Mouse (Mus musculus) erythroblast, adult 5-6 weeks (primary cell): ENCODE results near the gene Angel1. TPM values are rescaled to one million over a fixed set of nuclear protein-coding genes. Genes with fewer than 3 reads are reported as not detected.

Experiments used
- ATAC-seq: replicated peaks from 2 replicates; pipeline ENCODE4 v1.8.0; 2016; ENCODE audit warnings: moderate number of reproducible peaks, mild to moderate bottlenecking, moderate TSS enrichment, inconsistent platforms; ENCODE audit not compliant: poor library complexity, low FRiP score, severe bottlenecking
- total RNA-seq, 2 experiments: library from RNA; stranded (forward) in 1 of 2; stranded (reverse) in 1 of 2; fragments of 150-400 nt in 1 of 2; fragments of 200-764, 138-1000 nt in 1 of 2; gene quantifications; 2 replicates each; pipeline versions ENCODE4 v1.2.3 to v1.2.4; 2015 to 2017; ENCODE audit warnings: low replicate concordance in 2 of 2

Angel1 gene
- total RNA-seq, 2 experiments from 2014 or later, result 0.09 TPM; not detected in 1

DNA sequence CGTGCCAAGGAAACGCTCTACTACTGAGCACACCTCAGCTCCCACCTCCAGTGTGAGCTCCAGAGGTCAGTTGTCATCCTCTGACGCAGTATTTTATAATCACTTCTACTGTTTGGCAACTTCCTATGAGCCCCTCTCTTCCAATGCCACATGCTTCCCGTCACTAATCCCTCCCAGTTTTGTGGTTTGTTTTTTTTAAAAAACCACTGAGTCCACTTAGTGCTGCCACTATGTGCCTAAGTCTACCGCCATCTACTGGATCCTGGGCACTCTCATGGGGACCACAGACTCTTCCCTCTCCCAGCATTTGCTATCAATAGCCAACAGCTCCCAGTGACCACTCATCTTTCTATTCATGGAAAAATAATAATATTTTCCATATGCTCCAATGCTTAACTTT lies 12.2 kb downstream of the Angel1 start:
- no peak for ATAC-seq

DNA sequence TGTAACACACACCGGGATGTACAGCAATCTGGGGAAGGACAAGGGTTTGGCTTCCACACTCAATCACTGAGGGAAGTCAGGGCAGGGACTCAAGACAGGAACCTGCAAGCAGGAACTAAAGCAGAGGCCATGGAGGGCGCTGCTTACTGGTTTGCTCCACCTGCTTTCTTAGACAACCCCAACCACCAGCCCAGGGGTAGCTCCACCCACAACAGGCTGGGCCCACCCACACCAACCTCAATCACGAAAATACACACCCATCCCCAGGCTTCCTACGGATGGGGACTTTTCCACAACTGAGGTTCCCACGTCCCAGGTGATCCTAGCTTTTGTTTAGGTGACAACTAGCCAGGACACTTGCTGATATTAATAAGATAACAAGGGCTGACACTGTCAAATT lies 20.4 kb downstream of the Angel1 start:
- no peak for ATAC-seq

DNA sequence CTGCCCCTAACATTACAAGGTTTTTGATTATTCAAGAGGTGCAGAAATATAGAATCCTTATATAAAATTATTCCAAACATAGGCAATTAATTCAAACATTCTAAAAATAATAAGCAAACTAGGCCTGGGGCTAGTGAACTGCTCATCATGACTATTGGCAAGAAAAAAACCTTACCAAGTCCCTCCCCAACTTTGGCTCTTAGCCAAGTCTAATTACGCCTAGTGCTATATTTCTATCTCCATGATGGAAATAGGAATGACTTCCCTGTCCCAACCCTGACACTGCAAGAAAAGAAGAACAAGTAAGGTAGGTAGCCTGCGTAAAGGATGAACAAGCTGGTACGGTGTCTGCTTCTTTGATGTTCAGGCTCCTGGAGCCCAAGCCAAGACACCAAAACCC lies 23.6 kb downstream of the Angel1 start:
- no peak for ATAC-seq

DNA sequence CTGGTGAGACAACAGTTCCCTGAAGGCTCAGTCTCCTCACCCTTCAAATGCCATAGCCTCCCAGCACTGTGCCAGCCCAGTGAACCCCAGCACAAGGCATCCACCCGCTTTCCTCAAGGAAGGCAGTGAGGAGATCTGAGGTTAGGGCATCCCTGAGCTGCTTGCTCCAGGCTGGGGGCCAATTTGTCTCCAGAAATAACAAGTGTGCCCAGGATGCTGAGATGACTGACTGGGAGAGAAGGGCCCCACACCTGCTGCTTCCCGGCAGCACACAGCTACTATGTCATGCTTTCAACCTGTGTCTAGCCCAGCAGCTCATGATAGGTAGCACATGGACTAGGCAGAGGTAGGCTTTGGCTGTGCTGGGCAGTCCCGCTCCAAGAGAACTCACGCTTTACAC lies 24.8 kb downstream of the Angel1 start:
- ATAC-seq, result no peak

DNA sequence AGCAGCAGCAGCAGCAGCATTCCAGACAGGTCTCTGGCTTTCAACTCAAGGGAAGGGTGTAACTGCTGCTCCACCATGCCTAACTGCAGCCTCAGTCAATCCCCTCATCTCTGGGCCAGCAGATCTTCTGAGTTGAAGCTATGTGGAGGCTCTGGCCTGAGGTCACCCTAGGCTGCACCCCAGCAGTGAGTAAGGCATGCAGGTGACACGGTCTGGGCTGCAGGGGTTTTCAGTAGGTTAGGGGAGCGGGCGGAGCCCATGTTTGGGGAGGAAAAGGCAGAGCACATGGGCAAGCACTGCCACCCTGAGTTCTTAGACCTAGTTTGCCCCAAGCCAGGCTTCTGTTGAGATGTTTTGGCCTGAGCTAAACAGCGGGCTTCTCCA lies 25.3 kb downstream of the Angel1 start:
- no peak for ATAC-seq

DNA sequence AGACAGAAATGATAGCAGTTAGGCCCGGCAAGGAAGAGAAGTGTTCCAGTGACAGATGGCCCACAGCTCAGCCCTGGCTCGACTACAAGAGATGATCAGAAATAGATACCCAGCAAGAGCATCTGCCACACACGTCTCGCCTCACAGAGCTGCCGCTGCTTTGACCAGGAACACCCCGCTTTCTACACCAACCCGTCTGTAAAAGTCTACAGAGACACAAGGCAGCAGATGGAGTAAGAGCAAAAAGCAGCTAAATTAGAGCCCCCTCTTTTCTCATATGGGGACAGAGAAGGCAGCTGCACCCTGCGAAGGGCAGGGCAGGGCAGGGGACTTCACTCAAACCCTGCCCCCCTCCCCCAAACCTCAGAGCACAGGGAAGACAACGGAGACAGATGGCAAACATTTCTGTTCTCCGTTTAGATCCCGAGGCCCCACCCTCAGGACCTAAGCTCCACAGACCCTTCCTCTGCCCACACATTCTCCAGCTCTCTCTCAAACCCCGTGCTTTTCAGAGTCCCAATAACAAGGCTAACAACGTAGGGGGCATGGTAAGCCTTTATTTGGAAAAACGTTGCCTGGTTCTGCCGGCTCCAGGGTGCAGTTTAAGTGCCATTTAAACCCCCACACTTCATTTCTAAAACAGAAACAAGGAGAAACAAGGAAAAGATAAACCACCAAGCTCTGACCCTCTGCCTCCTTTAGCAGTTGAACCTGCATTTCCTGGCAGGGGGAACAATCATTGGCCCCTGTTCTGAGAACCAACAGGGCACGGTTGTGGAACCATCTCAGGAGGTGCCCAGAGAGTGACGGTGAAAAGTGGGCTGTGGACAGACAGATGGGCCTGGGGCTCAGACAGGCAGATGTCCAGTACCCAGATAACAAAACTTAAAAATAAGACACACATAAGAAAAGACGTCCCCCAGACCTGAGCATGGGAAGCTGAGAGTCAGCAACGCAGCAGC lies 26.0 kb downstream of the Angel1 start:
- no peak for ATAC-seq

DNA sequence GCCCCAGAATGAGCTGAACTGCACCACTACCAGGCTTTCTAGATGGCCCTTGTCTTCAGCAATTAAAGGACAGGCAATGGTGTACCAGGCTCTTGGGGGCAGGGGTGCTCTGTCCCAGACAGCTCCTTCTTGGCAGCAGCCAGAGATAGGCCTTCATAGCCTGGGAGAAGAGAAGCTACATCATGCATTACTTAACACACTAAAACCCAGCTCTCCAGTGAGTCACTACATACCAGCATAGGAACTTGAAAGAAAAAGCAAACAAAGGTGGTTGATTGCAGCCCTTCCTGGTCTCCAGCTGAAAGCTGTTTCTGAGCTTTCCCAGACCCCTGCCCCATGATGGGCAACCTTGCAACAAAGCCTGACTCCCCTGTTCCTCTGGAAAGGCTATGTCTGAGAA lies 27.7 kb downstream of the Angel1 start:
- ATAC-seq, result no peak

DNA sequence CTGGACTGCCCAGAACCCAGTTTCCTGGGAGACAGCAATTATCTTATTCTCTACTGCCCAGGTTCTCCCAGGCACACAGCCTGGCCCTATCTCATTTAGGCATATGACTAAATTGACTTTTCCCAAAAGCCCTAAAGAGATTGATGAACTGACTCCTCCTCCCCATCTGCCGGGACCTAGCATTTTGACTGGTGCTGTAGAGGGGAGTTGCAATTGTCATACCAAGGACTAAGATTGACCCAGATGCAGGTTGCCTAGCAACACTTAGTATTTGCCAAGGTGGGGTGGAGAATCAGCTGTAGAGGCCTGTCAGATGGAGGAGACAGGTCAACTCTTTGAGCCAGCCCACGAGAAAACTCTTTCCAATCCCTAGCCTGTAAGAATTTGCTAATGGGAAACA lies 28.3 kb downstream of the Angel1 start:
- ATAC-seq, result no peak

DNA sequence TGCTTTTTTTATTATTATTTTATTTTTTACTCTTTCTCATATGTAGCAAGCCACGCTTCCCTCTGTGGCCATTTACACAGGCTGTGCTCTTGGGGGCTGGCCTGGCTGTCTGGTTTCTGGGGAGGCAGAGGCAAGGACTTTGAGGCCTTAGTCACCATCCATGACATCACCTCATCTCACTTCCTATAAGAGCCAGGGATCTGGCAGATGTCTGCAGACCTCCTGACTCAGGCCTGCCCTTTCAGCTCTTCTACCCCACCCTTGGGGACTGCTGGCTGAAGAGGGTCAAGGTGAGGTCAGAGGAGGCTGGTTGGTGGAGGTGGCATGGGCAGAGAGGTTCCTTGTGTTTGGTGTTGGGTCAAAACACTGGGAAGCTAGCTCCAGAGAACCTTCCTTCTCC lies 31.8 kb downstream of the Angel1 start:
- no peak for ATAC-seq

DNA sequence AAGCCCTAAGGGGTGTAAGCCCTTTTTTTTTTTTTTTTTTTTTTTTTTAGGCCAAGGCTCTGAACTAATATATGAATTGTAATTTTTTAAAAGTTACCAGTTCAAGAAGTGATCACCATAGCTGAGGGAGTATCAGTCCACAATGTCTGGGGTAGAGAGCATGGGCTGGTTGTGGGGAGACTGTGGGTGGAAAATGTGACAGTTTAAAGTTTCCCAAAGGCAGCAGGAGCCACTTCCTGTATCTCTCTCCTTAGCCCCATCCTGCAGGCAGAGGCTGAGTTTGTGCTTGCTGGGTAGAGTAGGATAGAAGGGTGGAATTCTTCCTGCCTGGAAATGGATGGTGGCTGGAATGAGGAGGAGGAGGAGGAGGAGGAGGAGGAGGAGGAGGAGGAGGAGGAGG lies 32.9 kb downstream of the Angel1 start:
- no peak for ATAC-seq

DNA sequence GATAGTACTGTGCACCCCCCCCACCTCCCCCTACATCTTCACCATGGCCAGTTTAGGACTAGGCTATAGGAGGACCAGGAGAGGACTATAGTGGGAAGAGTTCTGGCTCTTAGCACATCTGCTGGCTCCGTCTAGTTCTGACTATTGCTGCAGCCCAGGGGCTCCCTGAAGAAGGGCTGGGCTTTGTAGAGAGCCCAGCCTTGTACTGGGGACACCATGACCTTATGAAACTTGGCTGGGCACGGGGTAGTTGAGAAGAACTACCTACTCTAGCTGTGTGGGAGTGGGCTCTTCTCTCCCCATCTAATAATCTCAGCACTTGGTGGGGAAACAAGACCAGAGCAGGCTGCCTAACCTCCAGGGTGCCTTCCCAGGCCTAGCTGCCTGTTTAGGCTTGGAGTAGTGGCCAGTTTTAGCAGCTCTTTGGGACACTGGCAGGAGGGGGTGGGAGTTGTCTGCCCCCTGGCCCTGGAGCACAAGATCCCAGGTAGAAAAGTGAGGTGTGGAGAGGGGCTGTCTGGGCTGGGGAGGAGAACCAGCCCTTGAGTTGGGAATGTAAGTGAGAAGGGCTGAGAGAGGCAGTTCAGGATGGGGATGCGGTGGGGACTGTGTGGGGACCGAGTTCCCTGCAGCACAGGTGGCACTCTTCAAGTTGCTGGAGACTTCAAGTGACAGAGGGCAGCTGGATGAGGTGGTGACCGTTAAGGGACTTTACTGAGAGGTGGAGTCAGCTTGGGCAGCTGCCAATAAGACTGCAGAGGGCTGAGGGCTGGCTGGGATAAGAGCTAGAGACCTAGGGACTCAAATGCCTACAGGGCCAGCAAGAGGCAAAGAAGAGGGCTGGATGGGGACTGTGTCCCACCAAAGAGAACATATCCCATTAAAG lies 33.5 kb downstream of the Angel1 start:
- no peak for ATAC-seq

DNA sequence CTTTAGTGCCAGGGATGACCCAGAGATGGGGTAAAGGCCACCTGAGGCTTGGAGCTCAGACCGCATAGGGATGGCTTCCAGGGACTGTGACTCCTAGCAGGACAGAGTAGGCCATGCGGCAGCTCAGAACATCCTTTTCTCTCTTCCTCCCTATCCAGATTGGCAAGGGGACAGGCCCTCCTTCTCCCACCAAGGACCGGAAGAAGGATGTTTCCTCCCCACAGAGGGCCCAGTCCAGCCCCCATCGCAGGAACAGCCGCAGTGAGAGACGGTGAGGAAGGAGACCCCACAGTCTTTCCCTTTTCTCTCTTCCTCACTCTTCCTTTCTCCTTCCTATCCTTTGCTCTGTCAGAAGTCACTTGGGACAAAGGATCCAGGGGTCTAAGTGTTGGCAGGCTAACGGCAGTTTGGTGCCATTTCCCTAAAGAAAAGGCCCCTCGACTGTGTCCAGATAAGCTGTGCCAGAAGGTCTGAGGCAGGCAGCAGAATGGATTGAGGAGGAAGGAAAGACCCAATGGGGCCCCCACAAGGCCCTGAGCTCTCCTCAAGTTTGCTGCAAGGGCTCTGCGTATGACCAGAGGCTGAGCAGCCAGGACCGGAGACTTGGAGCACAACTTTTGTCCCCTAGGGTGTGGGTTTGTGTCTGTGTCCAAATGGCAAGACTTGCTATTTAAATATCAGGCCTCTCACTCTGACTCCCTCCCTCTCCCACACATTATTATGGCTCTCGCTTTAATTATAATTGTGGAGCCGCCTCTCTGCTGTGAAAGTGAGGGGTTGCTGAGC lies 35.4 kb downstream of the Angel1 start:
- no peak for ATAC-seq

DNA sequence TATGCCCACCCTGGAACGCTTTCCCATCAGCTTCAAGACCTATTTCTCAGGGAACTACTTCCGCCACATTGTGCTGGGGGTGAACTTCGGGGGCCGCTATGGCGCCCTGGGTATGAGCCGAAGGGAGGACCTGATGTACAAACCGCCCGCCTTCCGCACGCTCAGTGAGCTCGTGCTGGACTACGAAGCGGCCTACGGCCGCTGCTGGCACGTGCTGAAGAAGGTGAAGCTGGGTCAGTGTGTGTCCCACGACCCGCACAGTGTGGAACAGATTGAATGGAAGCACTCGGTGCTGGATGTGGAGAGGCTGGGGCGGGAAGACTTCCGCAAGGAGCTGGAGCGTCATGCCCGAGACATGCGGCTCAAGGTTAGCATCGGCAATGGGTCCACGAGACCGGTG lies 37.3 kb downstream of the Angel1 start:
- no peak for ATAC-seq

DNA sequence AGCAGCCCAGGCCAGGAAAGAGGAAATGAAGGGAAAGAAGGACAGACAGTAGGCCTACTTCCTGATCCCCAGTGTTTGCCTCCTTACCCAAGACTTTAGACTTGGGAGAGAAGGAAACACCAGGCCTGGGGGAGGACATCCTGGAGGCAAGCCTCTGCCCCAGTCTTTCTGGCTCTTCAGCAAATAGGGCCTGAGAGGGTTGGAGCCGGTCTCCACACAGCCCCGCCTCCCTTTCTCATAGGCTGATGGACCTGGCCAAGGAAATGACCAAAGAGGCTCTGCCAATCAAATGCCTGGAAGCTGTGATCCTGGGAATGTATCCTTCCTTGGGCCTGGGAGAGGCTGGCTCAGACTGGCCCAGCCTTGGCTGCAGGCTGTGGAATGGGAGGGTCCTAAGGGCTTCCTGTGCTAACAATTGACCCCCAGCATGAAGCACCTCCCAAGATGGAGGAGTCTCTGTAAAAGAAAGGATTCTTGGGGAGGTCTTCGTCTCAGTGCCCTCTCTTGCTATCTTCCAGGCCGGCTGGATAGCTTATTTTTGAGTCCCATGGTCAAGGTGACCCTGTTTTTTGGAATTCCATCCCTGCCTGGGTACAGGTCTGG lies 38.2 kb downstream of the Angel1 start:
- ATAC-seq, result no peak

DNA sequence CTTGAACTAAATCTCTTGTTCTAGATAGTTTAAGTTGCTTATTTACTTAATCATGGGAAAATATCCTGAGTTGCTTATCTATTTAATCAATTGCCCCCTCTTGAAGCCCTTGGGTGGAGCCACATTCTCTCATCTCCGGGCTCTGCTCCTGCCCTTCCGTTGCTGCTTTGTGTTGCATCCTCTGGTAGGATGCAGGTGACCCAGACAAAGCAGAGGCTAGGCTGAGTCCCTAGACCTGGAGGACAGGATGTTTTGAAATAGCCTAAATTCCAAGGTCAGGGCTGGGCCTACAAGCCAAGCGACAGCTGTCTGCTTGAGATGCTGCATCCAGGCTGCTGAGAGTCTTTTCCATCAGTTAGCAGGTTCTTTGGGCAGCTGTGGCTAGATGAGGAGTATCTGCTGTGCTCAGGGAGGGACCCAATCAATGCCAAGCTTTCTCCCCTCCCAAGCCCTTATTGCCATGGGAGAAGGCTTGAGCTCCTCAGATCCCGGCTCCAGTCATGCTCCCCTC lies 38.8 kb downstream of the Angel1 start:
- ATAC-seq, result no peak

DNA sequence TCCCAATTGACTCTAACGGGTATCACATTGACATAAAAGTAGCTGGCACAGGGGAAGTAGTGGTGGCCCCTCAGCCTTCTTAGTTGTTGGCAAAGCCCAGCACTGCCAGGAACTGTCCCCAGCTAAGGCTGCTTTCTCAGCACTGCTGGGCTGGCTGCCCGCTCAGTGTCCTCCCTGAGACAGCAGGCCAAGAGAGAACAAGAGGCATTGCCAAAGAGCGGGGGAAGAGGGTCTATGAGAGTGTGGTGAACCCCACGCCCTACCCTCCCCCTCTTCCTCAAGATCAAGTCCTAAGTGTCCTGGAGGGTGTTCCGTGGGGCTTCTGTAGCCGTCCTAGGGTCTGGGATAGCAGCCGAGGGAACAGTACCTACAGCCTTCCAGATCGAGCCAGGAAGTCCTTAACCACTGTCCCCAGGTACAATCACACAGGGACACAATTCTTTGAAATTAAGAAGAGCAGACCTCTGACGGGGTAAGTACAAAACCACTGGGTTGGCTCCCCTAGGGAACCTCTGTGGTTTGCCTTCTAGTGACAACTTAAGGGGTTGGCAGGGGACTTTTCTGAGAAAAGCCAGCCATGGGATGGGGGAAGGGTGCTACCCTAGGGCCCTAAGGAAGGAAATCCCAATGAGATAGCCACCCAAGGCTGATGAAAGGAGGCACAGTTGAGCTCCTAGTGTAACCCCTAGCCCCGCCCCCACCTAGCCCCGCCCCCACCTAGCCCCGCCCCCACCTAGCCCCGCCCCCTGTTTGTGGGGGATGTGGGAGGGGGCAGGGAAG lies 39.5 kb downstream of the Angel1 start:
- no peak for ATAC-seq

DNA sequence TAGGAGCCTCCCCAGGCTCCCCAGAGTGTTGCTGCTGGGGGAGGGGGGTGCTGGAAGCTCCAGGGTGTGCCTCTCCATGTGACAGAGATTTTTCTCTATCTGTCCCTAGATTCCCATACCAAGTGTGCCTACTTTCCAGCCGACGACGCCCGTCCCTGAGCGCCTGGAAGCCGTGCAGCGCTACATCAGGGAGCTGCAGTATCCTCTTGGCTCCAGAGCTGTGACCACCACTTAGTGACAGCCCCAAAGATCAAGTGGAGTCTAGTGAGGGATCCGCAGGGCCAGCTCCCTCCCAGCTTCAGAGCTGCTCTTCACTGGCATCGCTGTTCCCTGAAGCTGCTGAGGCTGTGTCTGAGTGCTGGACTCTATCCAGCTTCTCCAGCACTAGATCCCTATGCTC lies 41.0 kb downstream of the Angel1 start:
- no peak for ATAC-seq

DNA sequence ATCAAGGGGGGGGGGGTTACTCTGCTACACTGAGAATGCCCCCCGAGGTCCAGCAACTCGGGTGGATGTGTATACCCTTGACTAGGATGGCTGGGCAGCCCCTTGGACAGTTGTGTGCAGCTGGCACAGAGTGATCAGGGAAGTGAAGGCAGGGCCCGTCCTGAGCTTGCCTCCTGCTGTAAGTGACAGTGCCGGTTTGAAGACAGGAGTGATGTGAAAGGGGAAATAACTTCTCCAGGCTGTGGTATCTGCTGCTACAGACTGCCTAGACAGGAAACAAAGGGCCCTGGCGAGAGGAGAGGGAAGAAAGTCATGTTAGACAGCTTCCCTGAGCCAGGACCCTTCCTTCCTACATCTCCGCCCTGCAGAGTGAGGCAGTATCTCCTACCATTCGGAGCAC lies 42.6 kb downstream of the Angel1 start:
- ATAC-seq, result no peak

DNA sequence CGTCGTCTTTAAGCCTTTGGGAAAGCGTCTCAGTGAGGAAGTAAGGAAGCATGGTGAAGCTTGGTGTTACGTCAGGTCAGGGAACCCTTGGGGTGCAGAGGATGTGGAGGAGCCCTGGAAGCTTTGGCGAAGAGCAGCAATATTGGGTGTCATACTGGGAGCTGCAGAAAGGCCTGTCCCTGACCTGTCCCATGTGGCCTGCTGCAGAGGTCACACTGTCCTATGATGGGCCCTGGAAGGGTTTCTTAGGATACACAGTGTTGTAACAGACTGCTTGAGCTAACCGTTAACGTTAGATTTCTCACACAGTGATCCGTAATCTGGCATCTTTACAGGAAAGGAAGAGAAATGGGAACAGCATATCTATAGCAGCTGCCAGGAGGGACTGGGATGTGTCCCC lies 44.1 kb downstream of the Angel1 start:
- ATAC-seq, result no peak
